Mouse (Mus musculus): Measurements from ENCODE around the gene Rpl18a.

- no peak for TF ChIP-seq CTCF (conservative IDR thresholded peaks at IDR 0.05; ENCODE audit: insufficient read depth, insufficient read length, low read depth, low read length)
- no peak for TF ChIP-seq POLR2A (IDR thresholded peaks at IDR 0.05; ENCODE audit: low read depth, low read length)
Observed at GRCm38 (mm10) chr8:70925754-70926153, 28.5 kb upstream of the Rpl18a start.

Data from kidney, adult 2 months (tissue).